Mouse (Mus musculus) forebrain, embryonic 13.5 days (tissue): ENCODE data around the gene Snrnp48. TPM values are rescaled to one million over a fixed set of nuclear protein-coding genes. Genes with fewer than 3 reads are reported as not detected.

Source experiments
- ATAC-seq: fragments of 200-750 bp; cut with Nextera tagmentation; 2 replicates; pipeline ENCODE4 v1.8.0; 2017
- H3K27ac ChIP-seq: fragments of 300-500 bp; sonication (generic); 2 replicates; pipeline ENCODE4 v1.5.1; 2015; ENCODE audit warnings: inconsistent platforms, mild to moderate bottlenecking, moderate library complexity
- H3K27me3 ChIP-seq: fragments of 300-500 bp; sonication (generic); 2 replicates; pipeline ENCODE4 v1.6.1; 2015; ENCODE audit warnings: mild to moderate bottlenecking, inconsistent platforms
- H3K36me3 ChIP-seq: fragments of 300-500 bp; sonication (generic); 2 replicates; pipeline ENCODE4 v1.6.1; 2015; ENCODE audit warnings: mild to moderate bottlenecking, inconsistent platforms; ENCODE audit not compliant: poor library complexity, severe bottlenecking
- H3K4me1 ChIP-seq: fragments of 300-500 bp; sonication (generic); 2 replicates; pipeline ENCODE4 v1.6.1; 2015; ENCODE audit warnings: inconsistent platforms
- H3K4me2 ChIP-seq: fragments of 300-500 bp; sonication (generic); 2 replicates; pipeline ENCODE4 v1.6.1; 2015; ENCODE audit warnings: inconsistent platforms, mild to moderate bottlenecking, moderate library complexity
- H3K4me3 ChIP-seq: fragments of 300-500 bp; sonication (generic); 2 replicates; pipeline ENCODE4 v1.5.1; 2015; ENCODE audit warnings: mild to moderate bottlenecking, inconsistent platforms
- H3K9ac ChIP-seq: fragments of 300-500 bp; sonication (generic); 2 replicates; pipeline ENCODE4 v1.6.1; 2015; ENCODE audit warnings: mild to moderate bottlenecking, inconsistent platforms
- H3K9me3 ChIP-seq: fragments of 300-500 bp; sonication (generic); replicated peaks from 2 replicates; pipeline ENCODE4 v1.6.1; 2016; ENCODE audit warnings: inconsistent platforms
- WGBS: fragments of 180-500 bp; shearing (Covaris S2); methylation state at CpG from one replicate; pipeline ENCODE4 v1.1.7; 2015; 5-methylcytosine and 5-hydroxymethylcytosine counted together
- polyA plus RNA-seq: library from polyadenylated mRNA; unstranded; fragments of >200 nt; fragmentation: Nextera tagmentation; extraction: Ambion mirVana; gene quantifications from 2 replicates; pipeline ENCODE4 v1.2.1, GENCODE M21; 2015

Gene Snrnp48
- 35.4 and 37.1 TPM in 2 replicates for polyA plus RNA-seq

- under 1% methylated on average over 57 of the region's 59 CpGs for WGBS
Measured at GRCm38 (mm10) chr13:38204702-38205482, at the start of gene Snrnp48. Gene Snrnp48, plus strand, starts transcription at chr13:38204938.

GRCm38 (mm10) chr13:38155523-38155922 lies 49.2 kb upstream of the Snrnp48 start:
- 3% methylated on average over 2 of the region's 2 CpGs for WGBS
- ATAC-seq, result no peak
- Histone ChIP-seq H3K9me3 (no peaks in the 10 kb centered on the region), H3K4me3 (no peak overlapping the region), H3K9ac (no peak overlapping the region), H3K27ac (no peak overlapping the region), H3K4me1 (peaks cover 22% of the 10 kb centered on the region), H3K36me3 (no peaks in the 10 kb centered on the region), H3K4me2 (no peak overlapping the region), H3K27me3 (peaks cover 67% of the 10 kb centered on the region)

More at GRCm38 (mm10) chr13:38204702-38205482, at the start of gene Snrnp48:
- peak; percentile 100 for ATAC-seq
- H3K27ac ChIP-seq, result peak within 1 kb of the TSS; percentile 90
- peak within 1 kb of the TSS; percentile 69 for H3K4me2 ChIP-seq
- H3K4me1 ChIP-seq, result peaks cover 17% of the 10 kb centered on the region
- H3K36me3 ChIP-seq, result 0 out of 2 replicates have a peak, but pooled peaks cover 4% of the 10 kb centered on the region
- peak within 1 kb of the TSS; percentile 83 for H3K9ac ChIP-seq
- H3K9me3 ChIP-seq, result no peaks in the 10 kb centered on the region
- peak within 1 kb of the TSS; percentile 83 for H3K4me3 ChIP-seq
- no peaks in the 10 kb centered on the region for H3K27me3 ChIP-seq

GRCm38 (mm10) chr13:38157635-38158034 lies 47.1 kb upstream of the Snrnp48 start:
- Histone ChIP-seq H3K27me3 (peaks cover 46% of the 10 kb centered on the region), H3K4me3 (no peak overlapping the region), H3K4me2 (no peak overlapping the region), H3K36me3 (no peaks in the 10 kb centered on the region), H3K4me1 (peaks cover 5% of the 10 kb centered on the region), H3K27ac (no peak overlapping the region), H3K9ac (no peak overlapping the region), H3K9me3 (no peaks in the 10 kb centered on the region)
- no peak for ATAC-seq
- WGBS, result 26% methylated on average over 6 of the region's 6 CpGs

- ATAC-seq, result no peak
- WGBS, result 65% methylated on average over 2 of the region's 2 CpGs
Measured at GRCm38 (mm10) chr13:38162002-38162401, 42.7 kb upstream of the Snrnp48 start.

GRCm38 (mm10) chr13:38162668-38163067 lies 42.1 kb upstream of the Snrnp48 start:
- WGBS, result 57% methylated on average over 11 of the region's 11 CpGs
- Histone ChIP-seq H3K4me1 (peaks cover 4% of the 10 kb centered on the region; the same call in 1 of the 2 replicates), H3K27ac (no peak overlapping the region), H3K27me3 (peaks cover 7% of the 10 kb centered on the region), H3K4me3 (no peak overlapping the region), H3K9me3 (no peaks in the 10 kb centered on the region), H3K9ac (no peak overlapping the region), H3K36me3 (no peaks in the 10 kb centered on the region), H3K4me2 (no peak overlapping the region)
- ATAC-seq, result 0 out of 2 replicates have a peak, but pooled peaks have one; percentile 55

More at GRCm38 (mm10) chr13:38162002-38162401, 42.7 kb upstream of the Snrnp48 start:
- Histone ChIP-seq H3K9me3 (no peaks in the 10 kb centered on the region), H3K27me3 (peaks cover 9% of the 10 kb centered on the region), H3K9ac (no peak overlapping the region), H3K4me2 (no peak overlapping the region), H3K4me3 (no peak overlapping the region), H3K4me1 (peaks cover 4% of the 10 kb centered on the region; the same call in 1 of the 2 replicates), H3K27ac (no peak overlapping the region), H3K36me3 (no peaks in the 10 kb centered on the region)

GRCm38 (mm10) chr13:38164932-38165331 lies 39.8 kb upstream of the Snrnp48 start:
- H3K27me3 ChIP-seq, result no peaks in the 10 kb centered on the region
- no peak for ATAC-seq

GRCm38 (mm10) chr13:38167056-38167455 lies 37.7 kb upstream of the Snrnp48 start:
- 87% methylated on average over 3 of the region's 3 CpGs for WGBS
- Histone ChIP-seq H3K4me3 (no peak overlapping the region), H3K27ac (no peak overlapping the region), H3K27me3 (no peaks in the 10 kb centered on the region), H3K9me3 (no peaks in the 10 kb centered on the region), H3K4me1 (peaks cover 4% of the 10 kb centered on the region; the same call in 1 of the 2 replicates), H3K9ac (no peak overlapping the region), H3K36me3 (no peaks in the 10 kb centered on the region), H3K4me2 (no peak overlapping the region)
- no peak for ATAC-seq

More at GRCm38 (mm10) chr13:38164932-38165331, 39.8 kb upstream of the Snrnp48 start:
- WGBS, result 88% methylated on average over 11 of the region's 11 CpGs
- no peaks in the 10 kb centered on the region for H3K36me3 ChIP-seq
- no peak overlapping the region for H3K9ac ChIP-seq
- H3K27ac ChIP-seq, result no peak overlapping the region
- no peak overlapping the region for H3K4me2 ChIP-seq
- H3K4me3 ChIP-seq, result no peak overlapping the region
- H3K4me1 ChIP-seq, result peaks cover 4% of the 10 kb centered on the region; the same call in 1 of the 2 replicates
- no peaks in the 10 kb centered on the region for H3K9me3 ChIP-seq

GRCm38 (mm10) chr13:38170707-38171144 lies 34.0 kb upstream of the Snrnp48 start:
- no peak overlapping the region for H3K4me2 ChIP-seq
- H3K9ac ChIP-seq, result no peak overlapping the region
- no peak overlapping the region for H3K4me3 ChIP-seq
- no peaks in the 10 kb centered on the region for H3K36me3 ChIP-seq
- no peak overlapping the region for H3K27ac ChIP-seq
- 66% methylated on average over 4 of the region's 4 CpGs for WGBS
- no peaks in the 10 kb centered on the region for H3K4me1 ChIP-seq
- ATAC-seq, result no peak
- no peaks in the 10 kb centered on the region for H3K27me3 ChIP-seq
- no peaks in the 10 kb centered on the region for H3K9me3 ChIP-seq

- Histone ChIP-seq H3K27ac (no peak overlapping the region), H3K9me3 (peaks cover 14% of the 10 kb centered on the region), H3K4me3 (no peak overlapping the region), H3K27me3 (no peaks in the 10 kb centered on the region), H3K36me3 (no peaks in the 10 kb centered on the region), H3K4me1 (no peaks in the 10 kb centered on the region), H3K9ac (no peak overlapping the region), H3K4me2 (no peak overlapping the region)
- ATAC-seq, result no peak
- WGBS, result 91% methylated on average over 10 of the region's 10 CpGs
Measured at GRCm38 (mm10) chr13:38193406-38193805, 11.3 kb upstream of the Snrnp48 start.

- Histone ChIP-seq H3K9me3 (peaks cover 8% of the 10 kb centered on the region; the same call in 1 of the 2 replicates), H3K4me1 (peaks cover 12% of the 10 kb centered on the region), H3K27me3 (no peaks in the 10 kb centered on the region), H3K27ac (no peak overlapping the region), H3K36me3 (no peaks in the 10 kb centered on the region), H3K4me3 (no peak overlapping the region), H3K9ac (no peak overlapping the region), H3K4me2 (no peak overlapping the region)
- WGBS, result 82% methylated on average over 6 of the region's 6 CpGs
- ATAC-seq, result no peak
Measured at GRCm38 (mm10) chr13:38201413-38201812, 3.3 kb upstream of the Snrnp48 start.

GRCm38 (mm10) chr13:38204171-38204570 lies 567 bp upstream of the Snrnp48 start:
- H3K4me1 ChIP-seq, result peaks cover 17% of the 10 kb centered on the region

GRCm38 (mm10) chr13:38211122-38211521 lies 6.4 kb downstream of the Snrnp48 start:
- no peak overlapping the region for H3K9ac ChIP-seq
- peaks cover 46% of the 10 kb centered on the region for H3K36me3 ChIP-seq
- no peaks in the 10 kb centered on the region for H3K9me3 ChIP-seq
- H3K27ac ChIP-seq, result no peak overlapping the region
- H3K4me3 ChIP-seq, result no peak overlapping the region
- peaks cover 8% of the 10 kb centered on the region for H3K4me1 ChIP-seq
- H3K4me2 ChIP-seq, result no peak overlapping the region
- ATAC-seq, result no peak
- H3K27me3 ChIP-seq, result no peaks in the 10 kb centered on the region
- 96% methylated on average over 5 of the region's 5 CpGs for WGBS

More at GRCm38 (mm10) chr13:38204171-38204570, 567 bp upstream of the Snrnp48 start:
- peak overlapping the region; percentile 69 for H3K4me2 ChIP-seq
- no peaks in the 10 kb centered on the region for H3K36me3 ChIP-seq
- WGBS, result 56% methylated on average over 4 of the region's 4 CpGs
- H3K27me3 ChIP-seq, result no peaks in the 10 kb centered on the region
- H3K9ac ChIP-seq, result no peak overlapping the region
- H3K4me3 ChIP-seq, result peak overlapping the region; percentile 83
- no peaks in the 10 kb centered on the region for H3K9me3 ChIP-seq
- H3K27ac ChIP-seq, result no peak overlapping the region
- no peak for ATAC-seq
